Mouse (Mus musculus) liver, postnatal 0 days (tissue): ENCODE data around the gene Snapc3. TPM values are rescaled to one million over a fixed set of nuclear protein-coding genes. Genes with fewer than 3 reads are reported as not detected.

Experiments used
- ATAC-seq: fragments of 200-750 bp; cut with Nextera tagmentation; 2 replicates; pipeline ENCODE4 v1.8.0; 2017; ENCODE audit warnings: mild to moderate bottlenecking, moderate library complexity
- DNase-seq: peaks from one replicate; pipeline ENCODE4 v3.0.0-alpha.2; 2016
- H3K27ac ChIP-seq: fragments of 300-500 bp; sonication (generic); 2 replicates; pipeline ENCODE4 v1.5.1; 2014; ENCODE audit warnings: antibody characterized with exemption, moderate library complexity, mild to moderate bottlenecking, low read depth
- H3K27me3 ChIP-seq: fragments of 300-500 bp; sonication (generic); 2 replicates; pipeline ENCODE4 v1.6.1; 2014; ENCODE audit warnings: low read length, control low read depth, mixed read lengths; ENCODE audit not compliant: insufficient read depth
- H3K36me3 ChIP-seq: fragments of 300-500 bp; sonication (generic); replicated peaks from 2 replicates; pipeline ENCODE4 v1.6.1; 2014; ENCODE audit warnings: mild to moderate bottlenecking, control low read depth, low read length, moderate library complexity, mixed read lengths; ENCODE audit not compliant: insufficient read depth
- H3K4me1 ChIP-seq: fragments of 300-500 bp; sonication (generic); 2 replicates; pipeline ENCODE4 v1.6.1; 2014; ENCODE audit warnings: antibody characterized with exemption, mild to moderate bottlenecking, control low read depth; ENCODE audit not compliant: insufficient read depth
- H3K4me2 ChIP-seq: fragments of 300-500 bp; sonication (generic); 2 replicates; pipeline ENCODE4 v1.6.1; 2014; ENCODE audit warnings: low read depth, mild to moderate bottlenecking, low read length, moderate library complexity, mixed read lengths
- H3K4me3 ChIP-seq: fragments of 300-500 bp; sonication (generic); 2 replicates; pipeline ENCODE4 v1.5.1; 2014; ENCODE audit warnings: low read depth, low read length
- H3K9ac ChIP-seq: fragments of 300-500 bp; sonication (generic); replicated peaks from 2 replicates; pipeline ENCODE4 v1.6.1; 2014; ENCODE audit warnings: mild to moderate bottlenecking, moderate library complexity
- H3K9me3 ChIP-seq: fragments of 300-500 bp; sonication (generic); 2 replicates; pipeline ENCODE4 v1.6.1; 2016; ENCODE audit warnings: mild to moderate bottlenecking, control low read depth, low read length, mixed read lengths
- CTCF ChIP-seq: sonication (generic); IDR thresholded peaks from 2 replicates; pipeline ENCODE4 v1.5.1; 2016; ENCODE audit warnings: antibody characterized with exemption, low read depth
- EP300 ChIP-seq: IDR thresholded peaks from 2 replicates; pipeline ENCODE4 v1.6.1; 2016; ENCODE audit warnings: antibody characterized with exemption, low read depth, mild to moderate bottlenecking
- WGBS: fragments of 180-500 bp; shearing (Covaris S2); extraction: QIAGEN DNeasy Blood & Tissue Kit; methylation state at CpG from one replicate; pipeline ENCODE4 v1.1.7; 2014; ENCODE audit not compliant: insufficient replicate concordance; 5-methylcytosine and 5-hydroxymethylcytosine counted together
- polyA plus RNA-seq: library from polyadenylated mRNA; unstranded; fragments of >200 nt; fragmentation: Nextera tagmentation; extraction: Ambion mirVana; gene quantifications from 2 replicates; pipeline ENCODE4 v1.2.1, GENCODE M21; 2015

Gene Snapc3
- polyA plus RNA-seq, 1 experiment from 2014 or later, result 7.2 TPM

GRCm38 (mm10) chr4:83501037-83501430, 83.5 kb downstream of the Snapc3 start:
- 51% methylated on average over 7 of the region's 7 CpGs for WGBS
- TF ChIP-seq EP300, result no peak
- TF ChIP-seq CTCF, result no peak
- DNase-seq (no peak), ATAC-seq (no peak)
- no peaks in the 10 kb centered on the region for H3K9me3 ChIP-seq
- H3K4me2 ChIP-seq, result no peak overlapping the region
- no peaks in the 10 kb centered on the region for H3K4me1 ChIP-seq
- no peaks in the 10 kb centered on the region for H3K27me3 ChIP-seq
- no peak overlapping the region for H3K9ac ChIP-seq
- H3K4me3 ChIP-seq, result no peak overlapping the region
- no peak overlapping the region for H3K27ac ChIP-seq
- no peaks in the 10 kb centered on the region for H3K36me3 ChIP-seq

- no peak overlapping the region for H3K4me3 ChIP-seq
- ATAC-seq (no peak), DNase-seq (no peak)
- H3K9me3 ChIP-seq, result no peaks in the 10 kb centered on the region
- 54% methylated on average over 2 of the region's 2 CpGs for WGBS
- H3K4me1 ChIP-seq, result no peaks in the 10 kb centered on the region
- H3K36me3 ChIP-seq, result no peaks in the 10 kb centered on the region
- H3K27me3 ChIP-seq, result no peaks in the 10 kb centered on the region
- no peak overlapping the region for H3K27ac ChIP-seq
- no peak overlapping the region for H3K9ac ChIP-seq
- no peak for TF ChIP-seq CTCF
- no peak for TF ChIP-seq EP300
- no peak overlapping the region for H3K4me2 ChIP-seq
These were observed 92.1 kb downstream of the Snapc3 start for GRCm38 (mm10) chr4:83509600-83509999.

- ATAC-seq, result no peak
- WGBS, result 72% methylated on average over 8 of the region's 8 CpGs
- Histone ChIP-seq H3K4me2 (no peak overlapping the region), H3K27ac (no peak overlapping the region), H3K36me3 (no peaks in the 10 kb centered on the region), H3K9ac (no peak overlapping the region), H3K27me3 (no peaks in the 10 kb centered on the region), H3K4me1 (no peaks in the 10 kb centered on the region), H3K9me3 (no peaks in the 10 kb centered on the region), H3K4me3 (no peak overlapping the region)
- no peak for DNase-seq
- TF ChIP-seq CTCF (no peak), EP300 (no peak)
These were observed 93.6 kb downstream of the Snapc3 start for GRCm38 (mm10) chr4:83511083-83511482.

- H3K27ac ChIP-seq, result no peak overlapping the region
- H3K9ac ChIP-seq, result no peak overlapping the region
- H3K27me3 ChIP-seq, result no peaks in the 10 kb centered on the region
- WGBS, result 68% methylated on average over 3 of the region's 3 CpGs
- no peak overlapping the region for H3K4me2 ChIP-seq
- DNase-seq (no peak), ATAC-seq (no peak)
- H3K4me1 ChIP-seq, result no peaks in the 10 kb centered on the region
- no peaks in the 10 kb centered on the region for H3K36me3 ChIP-seq
- TF ChIP-seq EP300 (no peak), CTCF (no peak)
- no peak overlapping the region for H3K4me3 ChIP-seq
- H3K9me3 ChIP-seq, result no peaks in the 10 kb centered on the region
These were observed 94.7 kb downstream of the Snapc3 start for GRCm38 (mm10) chr4:83512217-83512616.

- Histone ChIP-seq H3K4me3 (no peak overlapping the region), H3K27ac (no peak overlapping the region), H3K27me3 (no peaks in the 10 kb centered on the region), H3K9ac (no peak overlapping the region), H3K36me3 (no peaks in the 10 kb centered on the region), H3K4me2 (no peak overlapping the region), H3K9me3 (no peaks in the 10 kb centered on the region), H3K4me1 (no peaks in the 10 kb centered on the region)
- 57% methylated on average over 2 of the region's 2 CpGs for WGBS
- ATAC-seq (no peak), DNase-seq (no peak)
- TF ChIP-seq EP300 (no peak), CTCF (no peak)
These were observed 95.1 kb downstream of the Snapc3 start for GRCm38 (mm10) chr4:83512644-83513043.

GRCm38 (mm10) chr4:83514183-83514582, 96.7 kb downstream of the Snapc3 start:
- WGBS, result 64% methylated on average over 1 of the region's 1 CpGs
- Histone ChIP-seq H3K9me3 (no peaks in the 10 kb centered on the region), H3K4me1 (no peaks in the 10 kb centered on the region), H3K27me3 (no peaks in the 10 kb centered on the region), H3K4me3 (no peak overlapping the region), H3K27ac (no peak overlapping the region), H3K36me3 (no peaks in the 10 kb centered on the region), H3K4me2 (no peak overlapping the region), H3K9ac (no peak overlapping the region)
- TF ChIP-seq EP300 (no peak), CTCF (no peak)
- ATAC-seq, result no peak
- no peak for DNase-seq
